Mouse (Mus musculus) testis, adult 2 months (tissue): Measurements from ENCODE around the gene Pam16.

ENCODE experiments used
- CTCF ChIP-seq: fragments of 200-500 bp; IDR thresholded peaks from 2 replicates; pipeline ENCODE4 v1.5.1; 2012; ENCODE audit warnings: low read depth, mild to moderate bottlenecking, inconsistent platforms, low read length, moderate library complexity; ENCODE audit not compliant: control insufficient read depth, insufficient read depth, insufficient replicate concordance
- POLR2A ChIP-seq: fragments of 200-500 bp; IDR thresholded peaks from 2 replicates; pipeline ENCODE4 v1.6.1; 2012; ENCODE audit warnings: low read depth, mild to moderate bottlenecking, inconsistent platforms, low read length, moderate library complexity; ENCODE audit not compliant: control insufficient read depth

GRCm38 (mm10) chr16:4592909-4593875, 31.6 kb downstream of the Pam16 start:
- TF ChIP-seq CTCF: no peak
- no peak for TF ChIP-seq POLR2A
